Mouse (Mus musculus) thymus, adult 18-20 months (tissue): ENCODE data around the gene Arhgef12.
A peak's percentile ranks its signal among the peaks of the same experiment; 100 is the strongest.
"Not testable (repeated sequence)": the region's sequence is repeated elsewhere in the genome, so short reads cannot be mapped to it uniquely, and the experiment has no call there.

ENCODE experiments used
- DNase-seq, 2 experiments: peaks; one replicate each; pipeline ENCODE4 v3.0.0; 2022; ENCODE audit warnings: mixed read lengths in 2 of 2

Gene Arhgef12

DNA sequence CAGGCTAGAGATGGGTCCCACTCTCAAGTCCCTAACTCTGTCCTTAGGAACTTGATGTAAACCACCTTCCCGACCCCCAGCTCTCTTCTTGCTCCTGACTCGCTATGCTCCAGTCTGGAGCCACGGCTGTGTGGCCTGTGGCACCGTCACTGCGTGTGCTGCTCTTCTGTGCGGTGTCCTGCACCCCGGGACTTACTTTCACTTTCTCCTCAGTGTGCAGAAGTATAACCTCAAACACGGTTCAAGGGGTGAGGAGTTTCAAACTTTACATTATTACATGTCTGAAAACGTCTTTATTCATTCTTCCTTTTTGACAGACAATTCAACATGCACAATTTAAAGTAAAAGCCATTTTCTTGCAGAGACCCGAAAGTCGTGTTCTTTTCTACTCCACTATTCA is 111.7 kb downstream of the Arhgef12 start:
- DNase-seq, result no peak

GRCm38 (mm10) chr9:42994708-42995107 is 112.3 kb downstream of the Arhgef12 start:
- no peak for DNase-seq

DNA sequence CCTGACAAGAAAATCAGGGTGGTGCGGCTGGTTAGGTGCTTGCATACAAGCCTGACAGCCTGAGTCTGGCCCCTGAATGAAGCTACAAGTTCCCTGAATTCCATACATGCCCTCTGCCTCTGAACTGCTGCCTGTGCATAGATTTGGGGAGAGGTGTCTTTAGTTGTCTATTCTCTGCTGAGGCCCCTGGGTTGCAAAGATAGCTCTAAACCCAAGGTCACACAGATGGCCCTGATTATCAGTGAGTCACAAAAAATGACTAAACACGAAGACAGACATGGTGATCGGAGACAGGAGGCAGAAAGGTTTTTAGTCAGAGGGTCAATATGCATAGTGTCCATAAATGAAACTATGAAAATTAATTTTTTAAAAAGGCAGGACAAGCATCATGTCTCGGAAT is 113.4 kb downstream of the Arhgef12 start:
- no peak for DNase-seq

GRCm38 (mm10) chr9:42987988-42988387 is 119.1 kb downstream of the Arhgef12 start:
- DNase-seq, result no peak

- no peak for DNase-seq
Observed at GRCm38 (mm10) chr9:42968894-42969521, 138.0 kb downstream of the Arhgef12 start.

GRCm38 (mm10) chr9:42967731-42968130 is 139.3 kb downstream of the Arhgef12 start:
- DNase-seq, result no peak

DNA sequence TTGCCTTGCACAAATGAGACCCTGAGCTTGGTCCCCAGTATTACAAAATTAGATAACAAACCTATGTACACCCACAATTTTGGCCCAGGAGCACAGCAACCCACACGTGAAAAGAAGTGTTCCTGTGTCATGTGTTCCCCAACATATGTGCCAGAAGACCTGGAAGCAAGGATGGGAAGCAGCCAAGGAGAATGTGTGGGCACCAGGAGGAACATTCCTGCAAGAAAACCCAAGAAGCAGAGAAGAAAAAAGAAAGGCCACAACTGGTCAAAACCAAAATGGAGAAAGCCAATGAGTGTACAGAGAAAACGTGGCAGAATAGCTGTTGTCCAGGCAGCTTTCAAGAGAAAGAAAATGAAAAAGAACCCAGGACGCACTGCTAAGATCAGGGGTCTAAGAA is 142.2 kb downstream of the Arhgef12 start:
- not testable (repeated sequence) for DNase-seq

DNA sequence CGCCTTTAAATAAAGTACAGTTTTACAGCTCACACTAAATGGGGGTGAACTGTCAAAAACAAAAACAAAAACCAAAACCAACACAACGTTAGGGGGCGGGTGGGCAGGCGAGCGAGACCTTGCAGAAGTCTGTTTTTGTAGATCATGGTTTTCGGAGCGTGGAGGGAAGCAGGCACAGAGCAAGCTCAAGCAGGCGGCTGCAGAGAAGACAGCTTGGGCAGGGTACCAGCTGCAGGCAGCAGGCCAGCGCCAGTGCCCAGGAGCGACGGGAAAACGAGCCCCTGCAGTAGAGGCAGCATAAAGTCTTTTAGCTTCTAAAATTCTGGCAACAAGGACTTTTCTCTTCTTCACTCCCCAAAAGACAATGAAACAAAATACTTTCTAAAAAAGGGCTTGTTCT is 142.7 kb downstream of the Arhgef12 start:
- no peak for DNase-seq

DNA sequence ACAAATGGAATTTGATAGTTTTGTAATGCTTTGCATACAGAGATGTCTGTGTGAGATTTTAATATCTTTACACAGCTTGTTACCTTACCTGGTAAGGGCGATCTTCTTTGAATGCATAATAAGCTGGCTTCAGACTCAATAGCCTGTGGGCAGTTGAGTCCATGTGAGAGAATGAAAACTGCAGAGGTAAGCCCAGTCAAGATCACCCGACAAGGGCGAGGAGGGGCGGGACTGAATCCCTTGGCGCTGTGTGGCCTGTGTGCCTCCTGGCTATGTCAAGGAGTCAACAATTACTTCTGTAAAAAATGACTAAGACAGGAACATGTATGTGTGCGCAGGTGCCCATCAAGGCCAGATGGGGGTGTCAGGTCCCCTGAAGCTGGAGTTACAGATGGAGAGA is 144.5 kb downstream of the Arhgef12 start:
- DNase-seq, result no peak

GRCm38 (mm10) chr9:42958401-42958800 is 148.6 kb downstream of the Arhgef12 start:
- DNase-seq, result no peak

GRCm38 (mm10) chr9:42948381-42948780 is 158.7 kb downstream of the Arhgef12 start:
- DNase-seq, result no peak

- DNase-seq, result no peak
Observed at GRCm38 (mm10) chr9:42945174-42945573, 161.9 kb downstream of the Arhgef12 start.

- DNase-seq, result peak; percentile 27 to 29
Observed at GRCm38 (mm10) chr9:42944536-42945006, 162.5 kb downstream of the Arhgef12 start.

GRCm38 (mm10) chr9:42943781-42944535 is 163.1 kb downstream of the Arhgef12 start, which contains the start of gene Grik4:
Gene Grik4, minus strand, starts transcription at chr9:42944493.
- no peak for DNase-seq

DNA sequence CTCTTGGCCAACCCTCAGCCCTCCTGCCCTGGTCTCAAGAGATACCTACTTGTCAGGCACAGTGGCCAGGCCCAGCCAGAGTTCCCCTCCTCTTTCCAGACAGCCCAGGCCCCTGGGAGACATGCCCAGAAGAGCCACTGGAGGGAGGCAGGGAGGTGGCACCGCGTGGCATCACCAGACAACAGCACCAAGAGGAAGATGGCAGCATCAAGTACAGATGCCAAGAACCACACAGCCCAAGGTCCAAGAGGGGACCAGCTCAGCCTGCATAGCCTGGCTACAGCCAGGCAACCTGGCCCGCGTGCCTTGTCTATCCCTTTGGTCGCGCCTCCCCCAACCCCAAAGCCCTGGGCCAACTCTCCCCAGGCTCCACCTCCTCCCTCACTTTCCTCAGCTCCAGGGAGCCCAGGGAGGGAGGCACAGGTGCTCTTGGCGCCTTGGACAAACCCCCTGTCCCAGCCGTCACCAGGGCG is 163.9 kb downstream of the Arhgef12 start:
- no peak for DNase-seq

DNA sequence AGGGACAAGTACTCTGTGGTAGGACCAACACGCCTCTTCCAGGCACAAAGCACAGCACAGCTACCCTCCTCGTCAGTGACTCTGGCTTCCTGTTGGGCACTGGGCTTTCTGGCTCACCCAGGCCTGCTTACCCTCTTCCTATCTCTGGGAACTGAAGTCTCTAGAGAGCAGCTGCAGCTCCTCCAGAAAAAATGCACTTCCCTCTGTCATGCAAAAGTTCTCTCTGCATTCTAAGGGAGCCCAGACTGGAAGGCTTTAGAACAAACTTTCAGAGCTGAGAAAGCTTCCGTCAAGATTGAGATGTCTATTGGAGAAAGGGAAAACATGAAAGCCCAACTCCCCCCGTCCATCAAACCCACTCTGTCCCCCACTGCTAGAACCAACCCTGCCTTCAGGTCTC is 164.9 kb downstream of the Arhgef12 start:
- no peak for DNase-seq

- DNase-seq, result no peak
Observed at GRCm38 (mm10) chr9:42932146-42932545, 174.9 kb downstream of the Arhgef12 start.

DNA sequence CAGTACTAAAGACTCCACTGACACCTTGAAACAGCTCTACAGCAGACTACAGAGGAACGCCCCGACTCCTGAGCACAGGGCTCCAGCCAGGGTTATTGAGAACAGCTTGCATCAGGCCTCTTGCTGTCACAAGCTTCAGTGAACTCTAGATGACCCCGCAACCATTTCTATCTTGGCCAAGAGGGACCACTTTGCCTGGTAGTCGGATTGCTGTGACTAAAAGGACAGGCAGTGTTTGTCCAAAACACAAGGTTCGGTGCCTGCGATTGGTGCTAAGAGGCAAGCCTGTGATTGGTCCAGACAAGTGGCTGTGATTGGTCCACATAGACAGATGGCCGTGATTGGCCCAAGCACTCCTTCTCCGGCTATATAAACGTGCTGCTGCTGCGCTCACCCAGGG is 179.5 kb downstream of the Arhgef12 start:
- DNase-seq, result no peak

- DNase-seq, result no peak
Observed at GRCm38 (mm10) chr9:42926564-42926963, 180.5 kb downstream of the Arhgef12 start.

DNA sequence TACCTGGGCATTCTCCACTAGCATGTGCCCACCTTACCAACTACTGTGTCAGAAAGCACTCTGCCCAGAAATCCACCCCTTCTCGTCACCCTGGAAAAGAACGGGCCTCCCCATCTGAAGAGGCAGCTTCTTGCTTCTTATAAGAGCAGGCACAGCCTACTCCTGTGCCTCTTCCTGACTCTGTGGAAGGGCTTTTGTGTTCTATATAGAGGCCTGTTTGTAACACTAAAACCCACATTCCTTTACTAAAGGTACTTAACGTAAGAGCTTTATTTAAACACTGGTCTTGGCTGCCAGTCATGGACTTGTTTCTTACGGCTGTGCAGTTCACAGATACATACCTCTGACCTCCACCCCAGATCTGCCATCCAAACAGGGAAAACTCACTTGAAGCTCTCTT is 185.2 kb downstream of the Arhgef12 start:
- no peak for DNase-seq

- no peak for DNase-seq
Observed at GRCm38 (mm10) chr9:42920190-42920589, 186.8 kb downstream of the Arhgef12 start.

GRCm38 (mm10) chr9:42917911-42918310 is 189.1 kb downstream of the Arhgef12 start:
- no peak for DNase-seq
